Mouse (Mus musculus) lung, embryonic 16.5 days (tissue): ENCODE measurements at regions not wholly inside any gene's neighbourhood (a gene's known extent, or its start where the extent isn't known, plus 50 kb on each side); places are given as distances from the start of the nearest gene placed in this dataset.
A peak's percentile ranks its signal among the peaks of the same experiment; 100 is the strongest.

Experiments
- ATAC-seq: fragments of 200-750 bp; cut with Nextera tagmentation; 2 replicates; pipeline ENCODE4 v1.8.0; 2017; ENCODE audit warnings: low read depth, mild to moderate bottlenecking, moderate library complexity
- H3K27ac ChIP-seq: fragments of 300-500 bp; sonication (generic); 2 replicates; pipeline ENCODE4 v1.5.1; 2014; ENCODE audit warnings: mild to moderate bottlenecking, control low read depth, low read length
- H3K27me3 ChIP-seq: fragments of 300-500 bp; sonication (generic); 2 replicates; pipeline ENCODE4 v1.6.1; 2014; ENCODE audit warnings: low read depth, low read length, mixed read lengths; ENCODE audit not compliant: control insufficient read depth, insufficient read depth
- H3K36me3 ChIP-seq: fragments of 300-500 bp; sonication (generic); 2 replicates; pipeline ENCODE4 v1.6.1; 2014; ENCODE audit warnings: low read length; ENCODE audit not compliant: control insufficient read depth, insufficient read depth
- H3K4me1 ChIP-seq: fragments of 300-500 bp; sonication (generic); replicated peaks from 2 replicates; pipeline ENCODE4 v1.6.1; 2014; ENCODE audit warnings: low read length, mixed read lengths; ENCODE audit not compliant: control insufficient read depth, insufficient read depth
- H3K4me2 ChIP-seq: fragments of 300-500 bp; sonication (generic); 2 replicates; pipeline ENCODE4 v1.6.1; 2014; ENCODE audit warnings: low read depth, low read length, control low read depth
- H3K4me3 ChIP-seq: fragments of 300-500 bp; sonication (generic); 2 replicates; pipeline ENCODE4 v1.5.1; 2014; ENCODE audit warnings: mild to moderate bottlenecking, low read length, control low read depth
- H3K9ac ChIP-seq: fragments of 300-500 bp; sonication (generic); 2 replicates; pipeline ENCODE4 v1.6.1; 2014; ENCODE audit warnings: low read length, control low read depth
- H3K9me3 ChIP-seq: fragments of 300-500 bp; sonication (generic); 2 replicates; pipeline ENCODE4 v1.6.1; 2016; ENCODE audit warnings: low read length; ENCODE audit not compliant: control insufficient read depth
- WGBS: fragments of 180-500 bp; shearing (Covaris S2); extraction: QIAGEN DNeasy Blood & Tissue Kit; methylation state at CpG from one replicate; pipeline ENCODE4 v1.1.7; 2014; 5-methylcytosine and 5-hydroxymethylcytosine counted together

DNA sequence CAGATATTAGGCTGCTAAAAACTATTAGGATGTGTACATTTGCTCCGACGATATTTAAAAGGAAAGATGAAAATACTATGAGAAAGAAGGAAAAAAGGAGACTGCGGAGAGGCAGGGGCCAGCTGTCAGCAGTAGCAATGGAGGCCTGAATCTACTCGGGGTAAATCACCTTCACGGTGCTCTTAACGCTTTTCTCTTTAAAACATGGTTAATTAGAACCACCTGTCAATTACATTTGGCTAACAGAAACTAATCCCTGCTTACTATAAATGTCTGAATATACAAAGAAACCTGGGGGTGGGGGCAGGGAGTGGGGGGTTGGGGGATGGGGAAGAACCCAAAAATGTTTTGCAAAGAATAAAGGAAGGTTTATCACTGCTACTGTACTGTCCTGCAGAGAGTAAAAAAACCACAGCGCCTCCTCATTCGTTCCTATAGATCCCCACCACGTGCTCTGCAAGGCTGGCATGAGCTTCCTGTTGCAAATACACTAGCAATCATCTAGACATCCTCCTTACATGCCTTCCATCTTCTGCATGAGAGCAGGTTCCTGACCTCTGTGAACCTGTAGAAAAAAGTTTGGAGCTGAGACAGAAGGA, 172.5 kb downstream of the Trib2 start:
- peaks cover 5% of the 10 kb centered on the region; the same call in 1 of the 2 replicates for H3K4me1 ChIP-seq
- H3K36me3 ChIP-seq, result no peaks in the 10 kb centered on the region
- H3K4me2 ChIP-seq, result no peak overlapping the region
- no peak for ATAC-seq
- H3K27me3 ChIP-seq, result no peaks in the 10 kb centered on the region
- H3K9me3 ChIP-seq, result no peaks in the 10 kb centered on the region
- H3K9ac ChIP-seq, result no peak overlapping the region
- H3K27ac ChIP-seq, result no peak overlapping the region
- 58% methylated on average over 9 of the region's 9 CpGs for WGBS
- H3K4me3 ChIP-seq, result no peak overlapping the region

DNA sequence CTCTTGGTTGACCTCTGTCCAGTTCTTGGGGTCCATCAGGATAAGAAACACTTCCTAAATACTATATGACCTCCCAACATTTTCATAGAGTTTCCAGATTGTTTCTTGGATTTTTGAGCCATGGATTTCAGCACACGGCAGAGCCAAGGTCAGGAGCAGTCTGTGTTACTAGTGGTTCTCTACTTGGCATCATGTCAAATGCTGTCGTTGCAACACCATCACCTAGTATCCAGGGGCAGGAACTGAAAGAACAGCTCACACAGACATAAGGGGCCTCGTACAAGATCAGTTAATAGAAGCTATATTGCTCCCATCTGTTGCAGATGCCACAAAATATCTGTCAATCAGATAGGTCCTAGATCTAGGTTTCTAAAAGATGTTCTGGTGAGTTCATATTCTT, 173.1 kb downstream of the Trib2 start:
- no peak overlapping the region for H3K27ac ChIP-seq
- ATAC-seq, result no peak
- H3K9me3 ChIP-seq, result no peaks in the 10 kb centered on the region
- no peaks in the 10 kb centered on the region for H3K36me3 ChIP-seq
- H3K4me1 ChIP-seq, result peaks cover 5% of the 10 kb centered on the region; the same call in 1 of the 2 replicates
- no peak overlapping the region for H3K9ac ChIP-seq
- no peak overlapping the region for H3K4me2 ChIP-seq
- no peak overlapping the region for H3K4me3 ChIP-seq
- 31% methylated on average over 3 of the region's 3 CpGs for WGBS
- H3K27me3 ChIP-seq, result no peaks in the 10 kb centered on the region

GRCm38 (mm10) chr12:15640320-15640719, 176.4 kb downstream of the Trib2 start:
- Histone ChIP-seq H3K9ac (no peak overlapping the region), H3K4me1 (0 out of 2 replicates have a peak, but pooled peaks cover 3% of the 10 kb centered on the region), H3K27me3 (no peaks in the 10 kb centered on the region), H3K9me3 (no peaks in the 10 kb centered on the region), H3K4me2 (no peak overlapping the region), H3K4me3 (no peak overlapping the region), H3K27ac (no peak overlapping the region), H3K36me3 (no peaks in the 10 kb centered on the region)
- no peak for ATAC-seq
- WGBS, result 29% methylated on average over 5 of the region's 5 CpGs

- no peak overlapping the region for H3K4me3 ChIP-seq
- no peak overlapping the region for H3K4me2 ChIP-seq
- H3K27me3 ChIP-seq, result no peaks in the 10 kb centered on the region
- no peaks in the 10 kb centered on the region for H3K4me1 ChIP-seq
- 73% methylated on average over 3 of the region's 3 CpGs for WGBS
- H3K27ac ChIP-seq, result no peak overlapping the region
- H3K9me3 ChIP-seq, result no peaks in the 10 kb centered on the region
- H3K9ac ChIP-seq, result no peak overlapping the region
- no peak for ATAC-seq
- H3K36me3 ChIP-seq, result no peaks in the 10 kb centered on the region
These were observed 186.8 kb downstream of the Trib2 start for GRCm38 (mm10) chr12:15629971-15630370.

DNA sequence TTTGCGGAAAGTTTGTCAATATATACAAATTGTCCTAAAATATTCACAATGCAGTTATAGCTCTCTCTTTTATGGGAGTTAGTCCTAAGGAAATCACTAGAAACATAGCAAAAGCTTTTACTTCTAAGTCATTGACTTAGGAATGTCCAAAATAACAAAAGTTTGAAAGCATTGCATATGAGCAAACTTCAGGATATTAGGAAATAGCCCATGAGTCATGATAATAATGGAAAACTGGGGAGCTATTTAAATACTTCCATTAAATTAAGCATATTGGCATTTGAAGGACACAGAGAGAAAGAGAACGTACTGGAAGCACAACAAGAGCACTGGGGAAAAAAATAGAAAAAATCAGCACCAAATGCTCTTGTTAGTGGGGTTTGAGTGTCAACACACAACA, 197.2 kb downstream of the Trib2 start:
- no peak overlapping the region for H3K4me2 ChIP-seq
- H3K36me3 ChIP-seq, result no peaks in the 10 kb centered on the region
- no peaks in the 10 kb centered on the region for H3K9me3 ChIP-seq
- no peak overlapping the region for H3K4me3 ChIP-seq
- no peak overlapping the region for H3K9ac ChIP-seq
- H3K27ac ChIP-seq, result no peak overlapping the region
- H3K27me3 ChIP-seq, result no peaks in the 10 kb centered on the region
- ATAC-seq, result no peak
- no peaks in the 10 kb centered on the region for H3K4me1 ChIP-seq
- 83% methylated on average over 2 of the region's 2 CpGs for WGBS

DNA sequence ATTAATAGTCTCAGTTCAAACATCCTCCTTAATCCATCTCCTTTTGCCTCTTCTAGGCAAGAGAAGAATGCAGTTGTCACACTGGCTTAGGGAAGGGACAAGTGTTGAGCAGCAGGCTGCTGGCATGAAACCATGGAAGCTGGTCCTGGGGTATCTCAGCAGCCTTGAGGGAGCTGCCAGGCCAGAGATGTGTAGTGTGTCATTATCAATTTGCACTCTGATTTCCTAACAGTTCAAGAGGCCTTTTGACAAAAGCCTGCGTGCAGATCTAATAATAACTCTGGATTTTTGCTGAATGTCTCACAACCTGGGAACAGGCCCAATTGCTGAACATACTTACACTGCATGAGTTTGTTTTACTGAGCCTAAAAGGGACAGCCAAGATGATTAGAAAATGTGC, 199.4 kb downstream of the Trib2 start:
- Histone ChIP-seq H3K36me3 (no peaks in the 10 kb centered on the region), H3K9me3 (no peaks in the 10 kb centered on the region), H3K9ac (no peak overlapping the region), H3K27ac (0 out of 2 replicates have a peak overlapping the region, but pooled peaks have one; percentile 17), H3K4me2 (no peak overlapping the region), H3K27me3 (no peaks in the 10 kb centered on the region), H3K4me1 (no peaks in the 10 kb centered on the region), H3K4me3 (no peak overlapping the region)
- WGBS, result 34% methylated on average over 1 of the region's 1 CpGs
- ATAC-seq, result peak; percentile 47; the same call in 1 of the 2 replicates

- H3K27me3 ChIP-seq, result no peaks in the 10 kb centered on the region
- 50% methylated on average over 5 of the region's 5 CpGs for WGBS
- no peak for ATAC-seq
These were observed 204.7 kb downstream of the Trib2 start for GRCm38 (mm10) chr12:15611847-15612580.

DNA sequence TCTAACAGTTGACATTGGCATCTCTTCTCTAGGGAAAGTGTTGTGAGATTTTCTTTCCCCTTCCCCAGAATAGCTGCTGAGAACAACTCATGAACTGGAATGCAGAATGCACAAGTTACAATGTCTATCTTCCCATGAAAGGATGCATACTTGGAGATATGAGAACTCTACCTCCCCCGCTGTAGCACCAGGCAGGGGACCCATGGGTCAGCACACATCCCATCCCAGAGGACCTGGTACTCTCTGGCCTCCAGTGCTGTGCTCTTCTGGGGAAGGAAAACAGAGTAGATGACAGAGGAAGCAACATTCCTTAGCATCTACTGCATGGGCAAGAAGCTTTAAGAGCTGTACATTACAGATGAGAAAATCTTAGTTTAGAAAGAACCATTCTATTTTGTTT, 209.6 kb downstream of the Trib2 start:
- 0 out of 2 replicates have a peak overlapping the region, but pooled peaks have one; percentile 33 for H3K27ac ChIP-seq
- no peak for ATAC-seq
- no peaks in the 10 kb centered on the region; the same call in 1 of the 2 replicates for H3K4me1 ChIP-seq
- H3K36me3 ChIP-seq, result no peaks in the 10 kb centered on the region
- no peak overlapping the region for H3K4me2 ChIP-seq
- no peak overlapping the region for H3K9ac ChIP-seq
- H3K4me3 ChIP-seq, result no peak overlapping the region
- H3K9me3 ChIP-seq, result no peaks in the 10 kb centered on the region
- 84% methylated on average over 1 of the region's 1 CpGs for WGBS
- no peaks in the 10 kb centered on the region for H3K27me3 ChIP-seq

More at GRCm38 (mm10) chr12:15611847-15612580, 204.7 kb downstream of the Trib2 start:
- Histone ChIP-seq H3K36me3 (no peaks in the 10 kb centered on the region), H3K27ac (no peak overlapping the region), H3K4me2 (no peak overlapping the region), H3K9ac (no peak overlapping the region), H3K9me3 (no peaks in the 10 kb centered on the region), H3K4me1 (no peaks in the 10 kb centered on the region), H3K4me3 (no peak overlapping the region)

- Histone ChIP-seq H3K9ac (no peak overlapping the region), H3K4me1 (no peaks in the 10 kb centered on the region; the same call in 1 of the 2 replicates), H3K36me3 (no peaks in the 10 kb centered on the region), H3K9me3 (no peaks in the 10 kb centered on the region), H3K4me3 (no peak overlapping the region), H3K27ac (no peak overlapping the region), H3K4me2 (no peak overlapping the region), H3K27me3 (no peaks in the 10 kb centered on the region)
- ATAC-seq, result no peak
- 55% methylated on average over 4 of the region's 4 CpGs for WGBS
These were observed 210.6 kb downstream of the Trib2 start for GRCm38 (mm10) chr12:15606095-15606494.
